Mouse (Mus musculus) spleen, adult 12 weeks (tissue): ENCODE measurements around the gene Pgls.

Experiments used
- DNase-seq: peaks from one replicate; pipeline ENCODE4 v3.0.0; 2022; ENCODE audit warnings: low spot score

Gene Pgls

GRCm38 (mm10) chr8:71569366-71570290 lies 22.3 kb upstream of the Pgls start:
- peak; percentile 68 for DNase-seq

- peak; percentile 71 for DNase-seq
Observed at GRCm38 (mm10) chr8:71570291-71570954, 21.6 kb upstream of the Pgls start.

- no peak for DNase-seq
Observed at GRCm38 (mm10) chr8:71572077-71572476, 19.9 kb upstream of the Pgls start.

GRCm38 (mm10) chr8:71572847-71573633 lies 18.9 kb upstream of the Pgls start:
- no peak for DNase-seq

- no peak for DNase-seq
Observed at GRCm38 (mm10) chr8:71574426-71574825, 17.6 kb upstream of the Pgls start.

- DNase-seq = no peak
Observed at GRCm38 (mm10) chr8:71575020-71575419, 17.0 kb upstream of the Pgls start.

- no peak for DNase-seq
Observed at GRCm38 (mm10) chr8:71577856-71578387, 14.1 kb upstream of the Pgls start.

- DNase-seq = no peak
Observed at GRCm38 (mm10) chr8:71579009-71579408, 13.0 kb upstream of the Pgls start.

GRCm38 (mm10) chr8:71579476-71579875 lies 12.5 kb upstream of the Pgls start:
- no peak for DNase-seq

GRCm38 (mm10) chr8:71580201-71580600 lies 11.8 kb upstream of the Pgls start:
- DNase-seq = no peak

GRCm38 (mm10) chr8:71586891-71587290 lies 5.1 kb upstream of the Pgls start:
- no peak for DNase-seq

- no peak for DNase-seq
Observed at GRCm38 (mm10) chr8:71588762-71589161, 3.2 kb upstream of the Pgls start.

- DNase-seq = no peak
Observed at GRCm38 (mm10) chr8:71591017-71591416, 959 bp upstream of the Pgls start.

GRCm38 (mm10) chr8:71592374-71593170 lies 596 bp downstream of the Pgls start:
- no peak for DNase-seq

- DNase-seq = no peak
Observed at GRCm38 (mm10) chr8:71593556-71594323, 1.8 kb downstream of the Pgls start.

GRCm38 (mm10) chr8:71594324-71594722 lies 2.3 kb downstream of the Pgls start:
- DNase-seq = no peak

- peak; percentile 73 for DNase-seq
Observed at GRCm38 (mm10) chr8:71595862-71596261, 3.9 kb downstream of the Pgls start.

GRCm38 (mm10) chr8:71596384-71596783 lies 4.4 kb downstream of the Pgls start:
- no peak for DNase-seq

- DNase-seq = peak; percentile 54
Observed at GRCm38 (mm10) chr8:71596798-71597197, 4.8 kb downstream of the Pgls start.

GRCm38 (mm10) chr8:71597451-71597850 lies 5.5 kb downstream of the Pgls start, which contains the start of gene Fam129c:
Gene Fam129c, plus strand, starts transcription at chr8:71597648.
- no peak for DNase-seq
